ENCODE assay signal across 9 mouse cellular contexts in genomic region chr19:7306968-7307367, GRCm38 (mm10). TPM values are rescaled to one million over a fixed set of nuclear protein-coding genes. Genes with fewer than 3 reads are reported as not detected.
DNase-seq lines count a peak whose midpoint lies in the region; ATAC-seq and TF ChIP-seq lines count a peak whose summit lies in the region.
"Had no signal": no experiment of that assay in that cellular context is flagged by ENCODE, and none has a peak within 500 bp of the region (broad histone marks: within the 10 kb centered on the region; RNA-seq: fewer than 3 reads in every experiment).

No protein-coding gene starts in this region.

- H3K9ac ChIP-seq in heart, embryonic 11.5 days (ENCODE audit: low read depth, low read length) = no peak overlapping the region
- no peak overlapping the region for H3K9ac ChIP-seq in midbrain, postnatal 0 days (replicated peaks; ENCODE audit: low read length, poor library complexity, severe bottlenecking)

- 51% methylated on average over 3 of the region's 3 CpGs for WGBS in heart, embryonic 11.5 days (ENCODE audit: insufficient replicate concordance)
- 66% methylated on average over 3 of the region's 3 CpGs for WGBS in midbrain, postnatal 0 days

- no peak for TF ChIP-seq CTCF in midbrain, postnatal 0 days (IDR thresholded peaks at IDR 0.05)

- H3K4me3 ChIP-seq in heart, embryonic 11.5 days (ENCODE audit: low read depth, low read length) = no peak overlapping the region
- no peak overlapping the region for H3K4me3 ChIP-seq in midbrain, postnatal 0 days (ENCODE audit: low read depth, low read length)

- no peak overlapping the region; the same call in 1 of the 2 replicates for H3K4me2 ChIP-seq in heart, embryonic 11.5 days
- no peak overlapping the region for H3K4me2 ChIP-seq in midbrain, postnatal 0 days (ENCODE audit: low read depth, low read length, poor library complexity, severe bottlenecking)

- peaks cover 65% of the 10 kb centered on the region for H3K4me1 ChIP-seq in heart, embryonic 11.5 days (ENCODE audit: control insufficient read depth, insufficient read depth, low read length)
- no peaks in the 10 kb centered on the region; the same call in 1 of the 2 replicates for H3K4me1 ChIP-seq in midbrain, postnatal 0 days (ENCODE audit: insufficient read depth, low read length)

- DNase-seq in heart, adult 11 months = peak; percentile 96
- DNase-seq in adipocyte (ENCODE audit: low spot score) = peak; percentile 83
- DNase-seq in lung, postnatal 36 days = peak; percentile 68
- DNase-seq in right cerebral cortex, postnatal 14 days = no peak
- DNase-seq in midbrain, postnatal 0 days (ENCODE audit: low spot score) = no peak
- DNase-seq in left cerebral cortex, adult 18-20 months (ENCODE audit: low spot score in 2 of 2) = no peak

- H3K27ac ChIP-seq in heart, embryonic 11.5 days (ENCODE audit: low read depth, low read length) = no peak overlapping the region
- no peak overlapping the region for H3K27ac ChIP-seq in midbrain, postnatal 0 days (ENCODE audit: low read depth, low read length)

- H3K36me3 ChIP-seq in heart, embryonic 11.5 days (ENCODE audit: control insufficient read depth, insufficient read depth, low read length) = no peaks in the 10 kb centered on the region
- no peaks in the 10 kb centered on the region for H3K36me3 ChIP-seq in midbrain, postnatal 0 days (ENCODE audit: insufficient read depth, low read length)

- no peaks in the 10 kb centered on the region for H3K27me3 ChIP-seq in heart, embryonic 11.5 days (ENCODE audit: control insufficient read depth, insufficient read depth, low read length)
- no peaks in the 10 kb centered on the region for H3K27me3 ChIP-seq in midbrain, postnatal 0 days (ENCODE audit: insufficient read depth, low read length)

- H3K9me3 ChIP-seq in heart, embryonic 11.5 days (replicated peaks; ENCODE audit: control insufficient read depth, low read length) = no peaks in the 10 kb centered on the region
- no peaks in the 10 kb centered on the region for H3K9me3 ChIP-seq in midbrain, postnatal 0 days (ENCODE audit: low read length)
- H3K9me3 ChIP-seq: G1E had no signal

- no peak for ATAC-seq in heart, embryonic 11.5 days (replicated peaks; ENCODE audit: insufficient number of reproducible peaks, low FRiP score, low TSS enrichment)
- ATAC-seq in hematopoietic stem cell, adult 5-6 weeks (replicated peaks in 1 of 2; ENCODE audit: insufficient read depth in 1 of 2, low FRiP score in 2 of 2, low TSS enrichment in 1 of 2, low read depth in 1 of 2, poor library complexity in 2 of 2, severe bottlenecking in 2 of 2) = peak; percentile 20 to 33; a peak in 1 of 4 replicates
- ATAC-seq in midbrain, postnatal 0 days (ENCODE audit: low FRiP score) = no peak

RNA-seq across cellular contexts. Expression of gene Mark2, which starts 34.7 kb away (rescaled TPM):
- 34.5 and 35.0 TPM in 2 replicates for polyA plus RNA-seq in heart, embryonic 11.5 days (2014; fragmentation: Nextera tagmentation; extraction: Ambion mirVana)
- 16.8 and 26.6 TPM in 2 replicates for total RNA-seq in hematopoietic stem cell, adult 5-6 weeks (2017)
- 41.2 and 49.1 TPM in 2 replicates for total RNA-seq in midbrain, postnatal 0 days (2014; rRNA removed)
- 38.0 and 38.1 TPM in 2 replicates for polyA plus RNA-seq in midbrain, postnatal 0 days (2015; fragmentation: Nextera tagmentation; extraction: Ambion mirVana)
- 100 to 1,000 TPM; 123 to 139 TPM for total RNA-seq in left cerebral cortex, adult 18-20 months (2021)

RNA-seq across cellular contexts. Expression of gene Rcor2, which starts 39.8 kb away (rescaled TPM):
- 8.4 and 9.5 TPM in 2 replicates for polyA plus RNA-seq in heart, embryonic 11.5 days (2014; fragmentation: Nextera tagmentation; extraction: Ambion mirVana)
- total RNA-seq in hematopoietic stem cell, adult 5-6 weeks (2017) = 19.1 and 20.6 TPM in 2 replicates
- 40.7 and 53.1 TPM in 2 replicates for total RNA-seq in midbrain, postnatal 0 days (2014; rRNA removed)
- 8.9 and 9.7 TPM in 2 replicates for polyA plus RNA-seq in midbrain, postnatal 0 days (2015; fragmentation: Nextera tagmentation; extraction: Ambion mirVana)
- total RNA-seq in left cerebral cortex, adult 18-20 months (2021) = 10 to 100 TPM; 17.6 to 17.7 TPM

Comparison
In these comparisons a context has a peak if more than half of its experiments do, and no peak if none do; other contexts are left out.
1. DNase-seq: peak in heart, adult 11 months (single experiment), adipocyte (single experiment) and lung, postnatal 36 days (single experiment); none in right cerebral cortex, postnatal 14 days (single experiment), midbrain, postnatal 0 days (single experiment) and left cerebral cortex, adult 18-20 months (0 of 2).
2. ATAC-seq: peak in hematopoietic stem cell, adult 5-6 weeks (2 of 2); none in heart, embryonic 11.5 days (single experiment) and midbrain, postnatal 0 days (single experiment).